Mouse (Mus musculus): ENCODE data around the gene Pfdn6. TPM values are rescaled to one million over a fixed set of nuclear protein-coding genes. Genes with fewer than 3 reads are reported as not detected.
"Not testable (repeated sequence)": the region's sequence is repeated elsewhere in the genome, so short reads cannot be mapped to it uniquely, and the experiment has no call there.

The Pfdn6 gene
- polyA plus RNA-seq, 1 experiment: not detected

DNA sequence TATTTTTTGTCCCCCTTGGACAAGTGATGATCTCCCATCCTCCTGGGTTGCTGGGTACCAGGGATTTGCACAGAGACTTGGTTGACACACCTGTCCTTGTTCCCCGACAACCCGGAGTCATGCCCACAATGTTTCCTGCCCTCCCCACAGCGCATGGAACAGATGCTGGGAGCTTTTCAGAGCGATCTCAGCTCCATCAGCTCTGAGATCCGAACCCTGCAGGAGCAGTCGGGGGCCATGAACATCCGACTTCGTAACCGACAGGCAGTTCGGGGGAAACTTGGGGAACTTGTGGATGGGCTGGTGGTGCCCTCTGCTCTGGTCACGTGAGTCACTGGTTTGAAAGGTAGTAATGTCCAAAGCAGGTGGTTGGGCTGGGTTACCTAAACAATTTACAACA, 18.3 kb upstream of the Pfdn6 start:
- WGBS: 95% methylated on average over 11 of the region's 11 CpGs
- TF ChIP-seq POLR2A (IDR thresholded peaks at IDR 0.05; ENCODE audit: insufficient read depth, low read depth, low read length) (no peak), CTCF (IDR thresholded peaks at IDR 0.05; ENCODE audit: insufficient read depth, low read depth, low read length) (no peak)
- H3K4me1 ChIP-seq (ENCODE audit: control insufficient read depth, insufficient read depth, low read length): peaks cover 12% of the 10 kb centered on the region
- H3K27ac ChIP-seq (ENCODE audit: insufficient read depth, low read depth, low read length): no peak overlapping the region
- no peak overlapping the region for H3K4me3 ChIP-seq (ENCODE audit: insufficient read depth, low read depth, low read length)

GRCm38 (mm10) chr17:33957493-33957892, 17.4 kb upstream of the Pfdn6 start:
- Histone ChIP-seq H3K4me1 (ENCODE audit: control insufficient read depth, insufficient read depth, low read length) (peaks cover 12% of the 10 kb centered on the region), H3K4me3 (ENCODE audit: insufficient read depth, low read depth, low read length) (no peak overlapping the region), H3K27ac (ENCODE audit: insufficient read depth, low read depth, low read length) (no peak overlapping the region)
- WGBS: 83% methylated on average over 6 of the region's 6 CpGs
- TF ChIP-seq CTCF (IDR thresholded peaks at IDR 0.05; ENCODE audit: insufficient read depth, low read depth, low read length): no peak
- TF ChIP-seq POLR2A (IDR thresholded peaks at IDR 0.05; ENCODE audit: insufficient read depth, low read depth, low read length): no peak

- peak overlapping the region; percentile 76 for H3K4me3 ChIP-seq (ENCODE audit: insufficient read depth, low read depth, low read length)
- peaks cover 19% of the 10 kb centered on the region for H3K4me1 ChIP-seq (ENCODE audit: control insufficient read depth, insufficient read depth, low read length)
- 6% methylated on average over 10 of the region's 10 CpGs for WGBS
- no peak for TF ChIP-seq CTCF (IDR thresholded peaks at IDR 0.05; ENCODE audit: insufficient read depth, low read depth, low read length)
- TF ChIP-seq POLR2A (IDR thresholded peaks at IDR 0.05; ENCODE audit: insufficient read depth, low read depth, low read length): no peak
- no peak overlapping the region for H3K27ac ChIP-seq (ENCODE audit: insufficient read depth, low read depth, low read length)
Measured at GRCm38 (mm10) chr17:33956336-33956735, 16.2 kb upstream of the Pfdn6 start.

DNA sequence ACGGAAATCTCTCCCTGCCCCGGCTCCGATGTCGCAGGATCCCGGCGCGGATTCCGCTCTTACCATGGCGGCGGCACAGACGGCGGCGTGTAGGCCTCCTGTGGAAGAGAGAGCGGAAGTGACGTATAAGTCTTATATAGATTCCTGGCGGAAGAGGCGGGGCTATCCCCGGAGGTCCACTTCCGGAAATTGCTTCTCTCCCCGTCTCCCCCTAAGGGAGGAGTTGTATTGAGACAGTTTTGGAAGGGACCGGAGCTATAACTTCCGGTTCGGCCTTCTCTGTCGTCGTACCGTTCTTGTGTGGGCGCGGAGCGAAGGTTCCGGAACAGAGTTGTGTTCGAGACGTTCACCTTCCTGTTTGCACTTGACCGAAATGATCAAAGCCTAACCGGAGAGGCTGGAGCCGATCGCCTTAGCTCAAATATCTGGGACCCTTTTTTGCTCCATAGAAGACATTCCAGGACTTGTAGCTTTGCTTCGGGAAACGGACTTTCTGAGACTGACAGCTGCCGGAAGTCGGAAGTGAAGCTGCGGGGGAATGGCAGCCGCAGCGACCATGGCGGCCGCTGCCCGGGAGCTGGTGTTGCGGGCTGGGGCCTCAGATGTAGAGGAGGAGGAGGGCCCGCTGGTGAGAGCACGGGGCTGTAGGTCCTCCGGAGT, 15.5 kb upstream of the Pfdn6 start, which contains the start of the genes Vps52 and Rps18:
Gene Vps52, plus strand, starts transcription at position 258 of the 660 bp plus-strand sequence.
Gene Rps18, minus strand, starts transcription at position 447 of the 660 bp plus-strand sequence.
- under 1% methylated on average over 50 of the region's 50 CpGs for WGBS
- Histone ChIP-seq H3K4me1 (ENCODE audit: control insufficient read depth, insufficient read depth, low read length) (peaks cover 21% of the 10 kb centered on the region), H3K4me3 (ENCODE audit: insufficient read depth, low read depth, low read length) (peak within 1 kb of the TSS; percentile 83), H3K27ac (ENCODE audit: insufficient read depth, low read depth, low read length) (peak within 1 kb of the TSS; percentile 84)
- TF ChIP-seq POLR2A (IDR thresholded peaks at IDR 0.05; ENCODE audit: insufficient read depth, low read depth, low read length) (peak; percentile 97), CTCF (IDR thresholded peaks at IDR 0.05; ENCODE audit: insufficient read depth, low read depth, low read length) (no peak)

GRCm38 (mm10) chr17:33954646-33955554, 14.8 kb upstream of the Pfdn6 start:
- under 1% methylated on average over 33 of the region's 33 CpGs for WGBS
- peaks cover 29% of the 10 kb centered on the region for H3K4me1 ChIP-seq (ENCODE audit: control insufficient read depth, insufficient read depth, low read length)
- TF ChIP-seq CTCF (IDR thresholded peaks at IDR 0.05; ENCODE audit: insufficient read depth, low read depth, low read length): no peak
- no peak for TF ChIP-seq POLR2A (IDR thresholded peaks at IDR 0.05; ENCODE audit: insufficient read depth, low read depth, low read length)
- H3K27ac ChIP-seq (ENCODE audit: insufficient read depth, low read depth, low read length): peak overlapping the region; percentile 30; the same call in 1 of the 2 replicates
- H3K4me3 ChIP-seq (ENCODE audit: insufficient read depth, low read depth, low read length): peak overlapping the region; percentile 83

GRCm38 (mm10) chr17:33953961-33954565, 13.9 kb upstream of the Pfdn6 start:
- no peak overlapping the region; the same call in 1 of the 2 replicates for H3K4me3 ChIP-seq (ENCODE audit: insufficient read depth, low read depth, low read length)
- 27% methylated on average over 5 of the region's 5 CpGs for WGBS
- no peak overlapping the region for H3K27ac ChIP-seq (ENCODE audit: insufficient read depth, low read depth, low read length)
- TF ChIP-seq POLR2A (IDR thresholded peaks at IDR 0.05; ENCODE audit: insufficient read depth, low read depth, low read length) (no peak), CTCF (IDR thresholded peaks at IDR 0.05; ENCODE audit: insufficient read depth, low read depth, low read length) (no peak)
- peaks cover 36% of the 10 kb centered on the region for H3K4me1 ChIP-seq (ENCODE audit: control insufficient read depth, insufficient read depth, low read length)

GRCm38 (mm10) chr17:33953310-33953709, 13.2 kb upstream of the Pfdn6 start:
- TF ChIP-seq CTCF (IDR thresholded peaks at IDR 0.05; ENCODE audit: insufficient read depth, low read depth, low read length) (no peak), POLR2A (IDR thresholded peaks at IDR 0.05; ENCODE audit: insufficient read depth, low read depth, low read length) (no peak)
- Histone ChIP-seq H3K27ac (ENCODE audit: insufficient read depth, low read depth, low read length) (no peak overlapping the region), H3K4me3 (ENCODE audit: insufficient read depth, low read depth, low read length) (no peak overlapping the region), H3K4me1 (ENCODE audit: control insufficient read depth, insufficient read depth, low read length) (peaks cover 39% of the 10 kb centered on the region)
- WGBS: 81% methylated on average over 3 of the region's 3 CpGs

GRCm38 (mm10) chr17:33952879-33953278, 12.7 kb upstream of the Pfdn6 start:
- TF ChIP-seq CTCF (IDR thresholded peaks at IDR 0.05; ENCODE audit: insufficient read depth, low read depth, low read length) (no peak), POLR2A (IDR thresholded peaks at IDR 0.05; ENCODE audit: insufficient read depth, low read depth, low read length) (no peak)

GRCm38 (mm10) chr17:33952015-33952414, 11.9 kb upstream of the Pfdn6 start:
- not testable (repeated sequence) for H3K27ac ChIP-seq (ENCODE audit: insufficient read depth, low read depth, low read length); H3K4me3 ChIP-seq (ENCODE audit: insufficient read depth, low read depth, low read length)
- WGBS: 76% methylated on average over 13 of the region's 13 CpGs
- H3K4me1 ChIP-seq (ENCODE audit: control insufficient read depth, insufficient read depth, low read length): peaks cover 35% of the 10 kb centered on the region

More at GRCm38 (mm10) chr17:33952879-33953278, 12.7 kb upstream of the Pfdn6 start:
- Histone ChIP-seq H3K4me1 (ENCODE audit: control insufficient read depth, insufficient read depth, low read length) (peaks cover 38% of the 10 kb centered on the region), H3K4me3 (ENCODE audit: insufficient read depth, low read depth, low read length) (no peak overlapping the region), H3K27ac (ENCODE audit: insufficient read depth, low read depth, low read length) (no peak overlapping the region)
- 80% methylated on average over 4 of the region's 4 CpGs for WGBS
